Comparison of ENCODE assay signal across 24 mouse cellular contexts in genomic region chr8:48912842-48913241, GRCm38 (mm10).
"Had no signal": no experiment of that assay in that cellular context is flagged by ENCODE, and none has a peak within 500 bp of the region (broad histone marks: within the 10 kb centered on the region; RNA-seq: fewer than 3 reads in every experiment).

No protein-coding gene starts in this region.

- H3K4me3 ChIP-seq: gastrocnemius, adult 2 months; hindbrain, embryonic 10.5 days; hindbrain, embryonic 12.5 days; intestine, embryonic 15.5 days; layer of hippocampus, adult 2 months; left cerebral cortex, adult 2 months; limb, embryonic 10.5 days; limb, embryonic 12.5 days; liver, embryonic 13.5 days had no signal

- H3K4me1 ChIP-seq: hindbrain, embryonic 10.5 days; hindbrain, embryonic 12.5 days; intestine, embryonic 15.5 days; limb, embryonic 12.5 days; liver, embryonic 13.5 days had no signal

- H3K4me2 ChIP-seq: hindbrain, embryonic 12.5 days; hindbrain, embryonic 14.5 days; intestine, embryonic 15.5 days; limb, embryonic 12.5 days; liver, embryonic 11.5 days; liver, embryonic 13.5 days had no signal

- H3K27me3 ChIP-seq: hindbrain, embryonic 12.5 days; intestine, embryonic 15.5 days; limb, embryonic 12.5 days; liver, embryonic 13.5 days had no signal

- ATAC-seq: forebrain, embryonic 16.5 days; hindbrain, embryonic 16.5 days; inflammation-experienced regulatory T-cells, adult 6 months; intestine, embryonic 15.5 days; intestine, postnatal 0 days had no signal

- H3K9ac ChIP-seq: hindbrain, embryonic 12.5 days; hindbrain, embryonic 14.5 days; intestine, embryonic 15.5 days; limb, embryonic 12.5 days; liver, embryonic 13.5 days had no signal

- H3K27ac ChIP-seq: gastrocnemius, adult 2 months; hindbrain, embryonic 10.5 days; hindbrain, embryonic 12.5 days; hindbrain, embryonic 14.5 days; intestine, embryonic 15.5 days; layer of hippocampus, adult 2 months; left cerebral cortex, adult 2 months; limb, embryonic 10.5 days; limb, embryonic 12.5 days; liver, embryonic 13.5 days had no signal

- H3K9me3 ChIP-seq: hindbrain, embryonic 10.5 days; hindbrain, embryonic 12.5 days; intestine, embryonic 15.5 days; limb, embryonic 10.5 days; limb, embryonic 12.5 days; liver, embryonic 13.5 days had no signal

- H3K36me3 ChIP-seq: hindbrain, embryonic 10.5 days; hindbrain, embryonic 12.5 days; intestine, embryonic 15.5 days; limb, embryonic 10.5 days; limb, embryonic 12.5 days; liver, embryonic 13.5 days had no signal

- DNase-seq: gastrocnemius, adult 2 months; gastrocnemius, postnatal 10 days; gastrocnemius, postnatal 25 days; heart, postnatal 4 days; kidney, adult 18-20 months; kidney, adult 8-10 months; kidney, postnatal 10 days; kidney, postnatal 25 days; kidney, postnatal 4 days; liver; liver, embryonic 13.5 days had no signal
